Mouse (Mus musculus): ENCODE measurements at regions not wholly inside any gene's neighbourhood (a gene's known extent, or its start where the extent isn't known, plus 50 kb on each side); places are given as distances from the start of the nearest gene placed in this dataset.

- TF ChIP-seq POLR2A (IDR thresholded peaks at IDR 0.05; ENCODE audit: insufficient read length, low read depth) (no peak), MYOD1 (IDR thresholded peaks at IDR 0.05; ENCODE audit: control insufficient read depth in 1 of 3, insufficient read length in 2 of 3, low read depth in 2 of 3) (no peak), TCF12 (IDR thresholded peaks at IDR 0.05; ENCODE audit: insufficient read depth, poor library complexity, severe bottlenecking) (no peak), MYOG (IDR thresholded peaks at IDR 0.05; ENCODE audit: control insufficient read depth in 1 of 3, insufficient read depth in 1 of 3, insufficient read length in 2 of 3, low read depth in 2 of 3) (no peak), POLR2AphosphoS2 (IDR thresholded peaks at IDR 0.05; ENCODE audit: insufficient read length, low read depth) (no peak), USF1 (IDR thresholded peaks at IDR 0.05; ENCODE audit: low read depth) (no peak), CEBPB (IDR thresholded peaks at IDR 0.05; ENCODE audit: insufficient read depth, poor library complexity, severe bottlenecking) (no peak), REST (IDR thresholded peaks at IDR 0.05; ENCODE audit: insufficient read depth, insufficient read length) (no peak), E2F4 (IDR thresholded peaks at IDR 0.05; ENCODE audit: insufficient read depth) (no peak), MAX (IDR thresholded peaks at IDR 0.05; ENCODE audit: low read depth) (no peak)
Observed at GRCm38 (mm10) chr5:63498952-63499351, 149.9 kb upstream of the Nwd2 start.
